Mouse (Mus musculus) gastrocnemius, postnatal 36 days (tissue): ENCODE data around the gene Tsc22d4. TPM values are rescaled to one million over a fixed set of nuclear protein-coding genes. Genes with fewer than 3 reads are reported as not detected.

Experiments used
- DNase-seq, 2 experiments: peaks; one replicate each; pipeline ENCODE4 v3.0.0; 2022
- intact Hi-C: fragments of 180-260 bp; cut with DNase I; formaldehyde crosslinking; loops from one replicate; pipeline ENCODE4 v1.15.1; 2025
- total RNA-seq, 2 experiments: library from RNA; stranded (reverse); gene quantifications; 2 replicates each; pipeline ENCODE4 v1.2.3; 2021

Tsc22d4 gene
- total RNA-seq, 2 experiments from 2014 or later: 52.2 to 55.6 TPM

GRCm38 (mm10) chr5:137757887-137758286, 12.4 kb downstream of the Tsc22d4 start:
- DNase-seq: no peak
- intact Hi-C loops: loop anchor here (1.0 to 10.0 kb wide), 3 partner anchors 101 to 253 kb away; partner anchors contain the start of gene Pop7

DNA sequence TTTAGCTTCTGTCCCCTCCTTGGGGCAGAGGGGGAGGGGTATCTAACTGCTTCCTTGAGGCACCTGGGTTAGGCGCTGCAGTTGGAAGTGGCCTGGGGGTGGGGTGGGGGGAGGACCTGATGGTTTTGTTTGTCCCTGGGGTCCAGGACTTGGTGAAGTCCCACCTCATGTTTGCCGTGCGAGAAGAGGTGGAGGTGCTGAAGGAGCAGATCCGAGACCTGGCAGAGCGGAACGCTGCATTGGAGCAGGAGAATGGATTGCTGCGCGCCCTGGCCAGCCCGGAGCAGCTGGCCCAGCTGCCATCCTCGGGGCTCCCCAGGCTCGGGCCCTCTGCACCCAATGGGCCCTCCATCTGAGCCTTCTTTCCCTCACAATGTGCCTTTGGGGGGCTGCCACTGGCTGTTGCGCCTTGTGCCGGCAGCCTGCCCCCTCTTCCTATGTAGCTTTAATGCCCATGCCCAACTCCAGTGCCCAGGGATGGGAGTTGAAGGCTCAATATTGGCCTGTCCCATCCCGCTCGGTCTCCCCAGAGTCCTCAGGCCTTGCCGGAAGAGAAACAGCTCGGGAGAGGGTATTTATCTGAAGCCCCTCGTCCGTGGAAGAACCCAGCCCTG, 13.5 kb downstream of the Tsc22d4 start:
- no peak for DNase-seq
- intact Hi-C loops: loop anchor here (5.0 to 10.0 kb wide), 2 partner anchors 177 to 254 kb away; partner anchors contain the start of gene Pop7

- intact Hi-C loops: loop anchor here (1.0 to 10.0 kb wide), 3 partner anchors 104 to 255 kb away; partner anchors contain the start of gene Pop7
Observed at GRCm38 (mm10) chr5:137759971-137760412, 14.5 kb downstream of the Tsc22d4 start.

GRCm38 (mm10) chr5:137764609-137765340, 19.2 kb downstream of the Tsc22d4 start:
- intact Hi-C loops: no loop called here
- no peak for DNase-seq

More at GRCm38 (mm10) chr5:137759971-137760412, 14.5 kb downstream of the Tsc22d4 start:
- DNase-seq: peak; percentile 81 to 83

DNA sequence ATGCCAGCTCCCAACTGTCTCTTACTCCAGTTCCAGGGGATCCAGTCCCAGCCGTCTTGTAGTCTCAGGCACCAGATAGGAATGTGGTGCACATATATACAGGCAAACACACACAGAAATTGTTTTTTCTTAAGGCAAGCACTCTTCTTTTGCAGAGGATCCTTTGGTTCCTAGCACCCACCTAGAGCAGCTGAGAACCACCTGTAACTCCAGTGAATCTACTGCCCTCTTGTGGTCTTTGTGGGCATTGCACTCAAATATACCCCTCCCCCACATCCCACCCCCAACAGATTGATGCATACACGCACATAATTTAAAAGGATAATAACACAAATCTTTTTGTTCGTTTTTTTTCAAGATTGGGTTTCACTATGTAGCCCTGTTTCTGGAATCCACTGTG, 20.7 kb downstream of the Tsc22d4 start:
- DNase-seq: no peak
- intact Hi-C loops: no loop called here

DNA sequence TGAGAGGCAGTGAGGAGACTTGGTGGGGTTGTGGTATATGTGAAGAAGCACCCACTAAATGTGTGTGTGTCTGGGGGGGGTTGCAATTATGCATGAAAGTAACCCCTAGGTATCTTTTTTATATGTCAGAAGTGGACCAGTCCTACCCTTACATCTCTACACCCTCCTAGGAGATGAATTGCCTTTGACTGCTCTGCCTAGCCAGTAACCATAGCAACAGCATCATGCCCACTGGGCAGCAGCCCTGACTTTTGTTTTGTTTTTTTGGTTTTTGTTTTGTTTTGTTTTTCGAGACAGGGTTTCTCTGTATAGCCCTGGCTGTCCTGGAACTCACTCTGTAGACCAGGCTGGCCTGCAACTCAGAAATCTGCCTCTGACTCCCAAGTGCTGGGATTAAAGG, 22.9 kb downstream of the Tsc22d4 start:
- DNase-seq: no peak
- intact Hi-C loops: no loop called here

- intact Hi-C loops: no loop called here
- no peak for DNase-seq
Observed at GRCm38 (mm10) chr5:137770709-137771108, 25.2 kb downstream of the Tsc22d4 start.

DNA sequence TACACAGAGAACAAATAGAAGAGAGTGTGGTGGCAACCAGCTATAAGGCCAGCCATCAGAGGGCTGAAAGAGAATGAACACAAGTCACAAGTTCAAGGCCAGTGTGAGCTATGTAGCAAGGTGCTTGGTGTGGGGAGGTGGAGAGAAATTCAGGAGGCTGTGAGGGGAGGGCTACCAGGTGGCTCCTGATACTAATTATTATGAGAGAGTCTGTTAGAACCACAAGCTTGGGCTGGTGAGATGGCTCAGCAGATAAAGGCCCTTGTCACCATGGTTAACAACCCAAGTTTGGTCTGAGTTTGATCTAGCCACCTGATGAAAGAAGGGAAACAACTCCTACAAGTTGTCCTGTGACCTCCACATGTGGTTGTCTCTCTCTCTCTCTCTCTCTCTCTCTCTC, 27.2 kb downstream of the Tsc22d4 start:
- DNase-seq: no peak
- intact Hi-C loops: no loop called here

DNA sequence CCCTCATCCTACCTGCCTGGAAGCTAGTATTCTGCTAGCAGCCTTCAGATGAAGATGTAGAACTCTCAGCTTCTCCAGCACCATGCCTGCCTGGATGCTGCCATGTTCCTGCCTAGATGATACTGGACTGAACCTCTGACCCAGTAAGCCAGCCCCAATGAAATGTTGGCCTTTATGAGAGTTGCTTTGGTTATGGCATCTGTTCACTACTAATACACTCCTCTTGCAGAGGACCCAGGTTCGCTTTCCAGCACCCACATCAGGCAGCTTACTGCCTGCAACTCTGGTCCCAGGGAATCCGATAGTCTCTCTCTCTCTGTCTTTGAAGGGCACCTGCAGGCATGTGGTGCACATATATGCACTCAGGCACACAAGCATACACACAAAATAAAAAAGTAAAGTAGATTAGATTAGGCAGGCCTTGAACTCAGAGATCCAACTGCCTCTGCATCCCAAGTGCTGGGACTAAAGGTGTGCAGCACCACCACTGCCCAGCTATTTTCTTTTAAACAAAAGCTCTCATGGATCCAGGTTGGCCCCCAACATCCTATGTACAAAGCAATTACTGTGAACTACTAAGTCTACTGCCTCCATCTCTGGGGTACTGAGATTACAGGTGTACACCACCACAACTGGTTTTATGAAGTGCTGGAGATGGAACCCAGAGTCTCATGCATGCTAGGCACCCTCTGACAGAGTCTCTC, 30.2 kb downstream of the Tsc22d4 start:
- DNase-seq: no peak
- intact Hi-C loops: loop anchor here (5.0 kb wide), 2 partner anchors 243 to 433 kb away; partner anchors contain the start of genes Epo and Gnb2

DNA sequence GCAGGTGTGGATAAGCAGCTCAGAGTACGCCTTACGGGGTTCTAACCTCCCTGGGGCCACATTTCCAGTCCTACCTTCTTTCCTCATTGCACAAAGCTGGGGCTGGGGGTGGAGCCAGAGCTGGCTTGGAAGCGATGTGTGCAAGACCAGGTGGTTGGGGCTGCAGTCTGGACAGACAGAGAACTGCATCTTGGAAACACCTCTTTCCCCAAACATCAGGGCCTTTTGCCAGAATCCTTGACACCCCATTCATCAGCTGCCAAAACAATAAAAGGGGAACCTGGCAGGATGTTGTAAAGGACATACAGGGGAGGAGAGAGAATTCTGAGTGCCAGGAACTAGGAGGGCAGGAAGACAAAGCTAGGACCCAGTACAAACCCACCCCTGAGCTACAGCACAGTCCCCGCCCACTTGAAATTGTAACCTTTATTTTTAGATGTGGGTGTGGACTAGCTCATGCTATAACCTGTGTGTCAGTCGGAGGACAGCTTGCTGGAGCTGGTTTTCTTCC, 30.9 kb downstream of the Tsc22d4 start:
- no peak for DNase-seq
- intact Hi-C loops: loop anchor here (5.0 kb wide), 2 partner anchors 244 to 434 kb away; partner anchors contain the start of genes Epo and Gnb2

GRCm38 (mm10) chr5:137777267-137777845, 31.8 kb downstream of the Tsc22d4 start:
- DNase-seq: no peak
- intact Hi-C loops: loop anchor here (5.0 kb wide), 2 partner anchors 245 to 435 kb away; partner anchors contain the start of genes Epo and Gnb2

DNA sequence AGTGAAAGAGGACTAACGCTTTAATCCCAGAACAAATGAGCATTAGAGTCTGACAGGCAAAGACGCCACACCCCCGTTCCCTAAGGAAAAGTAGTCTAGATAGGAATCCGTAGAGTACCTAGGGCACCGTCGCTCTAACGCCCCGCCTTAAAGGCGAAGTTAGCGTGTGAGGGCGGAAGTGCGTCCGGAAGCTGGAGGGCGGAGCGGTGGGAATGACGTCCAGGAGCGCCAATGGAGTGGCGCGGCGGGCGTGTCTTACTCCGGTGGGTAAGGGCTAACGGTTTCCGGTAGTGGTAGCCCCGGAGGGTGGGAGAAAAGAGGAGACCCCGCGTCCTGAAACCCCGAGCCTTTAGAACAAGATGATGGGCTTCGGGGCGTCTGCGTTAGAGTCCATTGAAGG, 33.1 kb downstream of the Tsc22d4 start, which contains the start of gene Ppp1r35:
Gene Ppp1r35 (plus strand): TSS at position 215 of the 400 bp plus-strand sequence.
- intact Hi-C loops: loop anchor here (5.0 kb wide), 2 partner anchors 246 to 436 kb away; partner anchors contain the start of genes Epo and Gnb2
- DNase-seq: peak; percentile 94 to 97

- DNase-seq: no peak
- intact Hi-C loops: loop anchor here (5.0 kb wide), 2 partner anchors 247 to 437 kb away; partner anchors contain the start of genes Epo and Gnb2
Observed at GRCm38 (mm10) chr5:137779053-137779933, 33.8 kb downstream of the Tsc22d4 start.

- DNase-seq: no peak
- intact Hi-C loops: no loop called here
Observed at GRCm38 (mm10) chr5:137781661-137782060, 36.1 kb downstream of the Tsc22d4 start.

DNA sequence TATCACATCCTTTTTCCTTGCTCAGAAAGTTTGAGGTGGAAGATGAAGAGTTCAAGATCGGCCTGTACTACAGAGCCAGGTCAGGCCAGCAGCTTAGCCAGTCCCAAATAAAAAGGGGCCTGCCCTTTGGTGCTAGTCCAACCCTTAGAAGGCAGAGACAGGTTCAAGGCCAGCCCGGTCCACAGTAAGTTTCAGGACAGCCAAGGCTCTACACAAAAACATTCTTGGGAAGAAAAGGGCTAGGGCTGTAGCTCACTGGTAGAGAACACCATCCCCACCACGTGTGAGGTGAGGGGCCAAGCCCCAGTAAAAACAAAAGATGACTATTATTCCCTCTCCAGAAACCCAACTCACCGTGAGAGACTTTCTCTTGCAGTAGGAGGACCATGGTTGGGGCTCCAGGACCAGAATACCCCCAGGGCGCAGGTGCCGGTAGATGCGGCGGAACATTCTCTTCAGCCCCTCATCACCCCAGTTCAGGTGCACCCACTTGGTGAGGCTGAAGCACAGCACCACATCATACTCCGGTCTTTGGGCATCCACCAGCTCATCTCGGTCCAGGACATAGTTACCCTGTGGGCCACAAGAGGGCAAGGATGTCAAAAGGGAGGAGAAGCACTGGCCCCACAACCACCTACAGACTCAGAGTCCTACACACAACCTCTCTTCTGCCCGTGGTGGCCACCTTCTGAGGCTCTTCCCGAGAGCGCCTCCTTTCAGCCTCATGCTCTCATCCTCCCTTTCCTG, 37.4 kb downstream of the Tsc22d4 start:
- intact Hi-C loops: no loop called here
- DNase-seq: no peak

GRCm38 (mm10) chr5:137783901-137784540, 38.5 kb downstream of the Tsc22d4 start:
- intact Hi-C loops: no loop called here
- no peak for DNase-seq

- intact Hi-C loops: no loop called here
- no peak for DNase-seq
Observed at GRCm38 (mm10) chr5:137784546-137784945, 39.0 kb downstream of the Tsc22d4 start.
